Mouse (Mus musculus): Measurements from ENCODE around the gene Cul9.

DNA sequence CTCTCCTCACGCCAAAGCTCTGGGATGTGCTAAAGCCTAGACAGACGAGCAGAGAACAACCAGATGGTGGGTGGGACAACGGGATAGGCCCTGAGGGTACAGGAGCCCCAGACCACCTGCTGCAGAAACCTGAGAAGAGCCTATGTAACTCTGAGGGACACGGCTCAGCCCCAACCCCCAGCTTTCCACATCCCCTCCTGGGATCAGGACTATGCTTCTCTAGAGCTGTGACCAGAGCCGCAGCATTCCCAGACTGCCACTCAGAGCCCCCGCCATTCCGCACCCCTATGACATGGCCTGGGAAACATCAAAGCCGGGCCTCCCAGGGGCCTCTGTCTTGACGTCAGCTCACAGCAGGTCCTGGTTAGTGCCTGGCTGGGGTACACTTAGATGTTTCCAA lies 48.4 kb upstream of the Cul9 start:
- no peak for TF ChIP-seq EP300 (IDR thresholded peaks at IDR 0.05; ENCODE audit: low read depth)
- no peak for TF ChIP-seq CTCF (IDR thresholded peaks at IDR 0.05; ENCODE audit: low read depth)
